Mouse (Mus musculus) hematopoietic stem cell, adult 5-6 weeks (primary cell): ENCODE results near the gene Dapk3. TPM values are rescaled to one million over a fixed set of nuclear protein-coding genes. Genes with fewer than 3 reads are reported as not detected.
"Not testable (repeated sequence)": the region's sequence is repeated elsewhere in the genome, so short reads cannot be mapped to it uniquely, and the experiment has no call there.

Source experiments
- ATAC-seq, 2 experiments: fragments of 125-278 bp in 1 of 2; replicated peaks in 1 of 2; 2 replicates each; pipeline ENCODE4 v1.8.0; 2016 to 2017; ENCODE audit warnings: inconsistent platforms in 2 of 2, mild to moderate bottlenecking in 2 of 2, moderate number of reproducible peaks in 2 of 2, low read depth in 1 of 2, moderate TSS enrichment in 1 of 2; ENCODE audit not compliant: low FRiP score in 2 of 2, poor library complexity in 2 of 2, severe bottlenecking in 2 of 2, insufficient read depth in 1 of 2, low TSS enrichment in 1 of 2
- total RNA-seq: library from RNA; stranded (forward); fragments of 172-1452, 232-1000 nt; gene quantifications from 2 replicates; pipeline ENCODE4 v1.2.3, GENCODE M21; 2017

The Dapk3 gene
- total RNA-seq, 1 experiment from 2014 or later, result 29.9 TPM

- no peak for ATAC-seq
These were observed 34.0 kb downstream of the Dapk3 start for GRCm38 (mm10) chr10:81216810-81217209.

DNA sequence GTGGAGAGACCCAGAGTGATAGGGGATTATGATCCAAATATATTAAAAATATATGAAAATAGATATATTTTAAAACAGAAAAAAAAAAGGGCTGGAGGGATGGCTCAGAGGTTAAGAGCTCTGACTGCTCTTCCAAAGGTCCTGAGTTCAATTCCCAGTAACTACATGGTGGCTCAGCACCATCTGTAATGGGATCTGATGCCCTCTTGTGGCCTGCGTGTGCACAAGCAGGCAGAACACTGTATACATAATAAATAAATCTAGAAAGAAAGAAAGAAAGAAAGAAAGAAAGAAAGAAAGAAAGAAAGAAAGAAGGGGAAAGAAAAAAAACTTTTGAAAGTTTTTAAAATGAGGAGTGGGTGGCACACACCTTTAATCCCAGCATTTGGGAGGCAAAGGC lies 34.5 kb downstream of the Dapk3 start:
- not testable (repeated sequence) for ATAC-seq

DNA sequence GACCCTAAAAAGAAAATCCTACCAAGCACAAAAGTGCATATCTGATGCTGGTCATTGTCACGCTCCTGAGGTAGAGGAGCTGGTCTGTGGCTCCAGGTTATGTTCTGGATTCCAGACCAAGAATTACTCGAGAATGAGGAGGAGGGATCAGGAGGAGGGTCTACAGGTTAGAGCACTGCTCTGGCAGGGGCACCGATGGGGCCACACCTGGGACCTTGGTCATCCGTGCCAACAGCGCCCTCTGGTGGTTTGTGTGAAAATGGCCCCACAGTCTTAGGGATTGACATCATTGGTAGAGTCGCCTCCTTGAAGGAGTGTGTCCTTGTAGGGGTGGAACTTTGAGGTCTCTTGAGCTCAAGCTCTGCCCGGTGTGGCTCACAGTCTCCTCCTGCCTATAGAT lies 35.2 kb downstream of the Dapk3 start:
- ATAC-seq, result peak; percentile 53 to 79; a peak in 3 of 4 replicates

- ATAC-seq, result peak; percentile 49 to 69
These were observed 38.7 kb downstream of the Dapk3 start for GRCm38 (mm10) chr10:81221402-81222015.

DNA sequence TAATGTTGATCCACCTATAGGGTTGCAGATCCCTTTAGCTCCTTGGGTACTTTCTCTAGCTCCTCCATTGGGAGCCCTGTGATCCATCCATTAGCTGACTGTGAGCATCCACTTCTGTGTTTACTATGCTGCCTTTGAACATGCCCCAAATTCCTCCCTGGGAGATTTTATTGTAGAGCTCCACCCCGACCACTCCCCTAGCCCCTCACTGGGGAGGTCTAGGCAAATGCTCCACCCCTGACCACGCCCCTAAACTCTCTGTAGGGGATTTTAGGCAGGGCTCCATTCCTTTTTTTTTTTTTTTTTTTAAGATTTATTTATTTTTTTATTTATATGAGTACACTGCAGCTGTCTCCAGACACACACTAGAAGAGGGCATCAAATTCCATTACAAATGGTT lies 40.9 kb downstream of the Dapk3 start:
- ATAC-seq, result not testable (repeated sequence)

GRCm38 (mm10) chr10:81229735-81230437 lies 47.1 kb downstream of the Dapk3 start:
- no peak for ATAC-seq

- no peak for ATAC-seq
These were observed 47.9 kb downstream of the Dapk3 start, which contains the start of gene Atcay for GRCm38 (mm10) chr10:81230438-81231332. Gene Atcay (minus strand): TSS chr10:81230833.

- no peak for ATAC-seq
These were observed 48.6 kb downstream of the Dapk3 start for GRCm38 (mm10) chr10:81231436-81231835.

DNA sequence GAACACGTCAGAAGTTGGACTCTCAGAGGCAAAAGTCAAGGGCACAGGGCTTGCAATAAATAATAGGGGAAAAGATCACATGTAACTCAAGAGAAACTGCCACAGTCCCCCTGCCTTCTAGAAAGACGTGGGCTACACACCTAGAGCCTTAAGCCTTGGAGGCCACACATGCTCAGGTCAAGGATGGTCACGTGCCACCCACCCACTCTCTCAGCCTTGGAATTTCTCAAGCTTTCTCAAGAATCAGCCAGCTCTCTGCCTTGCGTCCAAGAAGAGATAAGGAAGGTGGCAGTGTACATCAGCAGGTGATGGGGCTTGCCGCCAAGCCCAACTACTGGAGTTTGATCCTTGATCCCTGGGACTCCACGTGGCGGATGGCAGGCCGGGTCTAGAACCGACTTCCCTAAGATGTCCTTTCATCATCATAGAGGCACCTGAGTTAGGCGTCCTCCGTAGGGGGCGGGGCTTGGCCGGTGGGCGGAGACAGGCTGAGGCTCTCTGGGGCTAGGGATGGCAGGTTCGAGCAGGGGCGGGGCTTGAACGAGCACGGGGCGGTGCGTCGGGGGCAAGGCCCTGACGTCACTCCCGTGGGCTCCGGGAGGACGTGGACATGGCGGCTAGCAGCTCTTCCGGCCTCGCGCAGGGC lies 49.9 kb downstream of the Dapk3 start, which contains the start of gene Zfr2:
Zfr2 (plus strand) TSS at position 576 of the 646 bp plus-strand sequence.
- peak; percentile 89 to 94 for ATAC-seq

GRCm38 (mm10) chr10:81233226-81233585 lies 50.4 kb downstream of the Dapk3 start:
- 0 out of 4 replicates have a peak, but pooled peaks of 1 of the 2 experiments have one; percentile 4 for ATAC-seq

DNA sequence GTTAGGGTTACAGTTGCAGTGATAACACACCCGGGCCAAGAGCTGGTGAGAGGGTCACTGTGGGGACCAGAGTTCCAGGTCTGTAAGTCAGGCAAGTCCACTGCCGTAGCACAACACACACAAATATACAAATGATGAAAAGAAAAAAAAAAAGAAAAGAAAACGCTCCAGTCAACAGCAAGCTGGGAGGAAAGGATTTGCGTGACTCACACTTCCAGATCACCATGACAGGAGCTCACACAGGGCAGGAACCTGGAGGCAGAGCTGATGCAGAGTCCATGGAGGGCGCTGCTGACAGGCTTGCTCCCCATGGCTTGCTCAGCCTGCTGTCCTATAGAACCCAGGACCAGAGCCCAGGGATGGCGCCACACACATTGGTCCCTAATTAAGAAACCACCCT lies 51.4 kb downstream of the Dapk3 start:
- ATAC-seq, result no peak

DNA sequence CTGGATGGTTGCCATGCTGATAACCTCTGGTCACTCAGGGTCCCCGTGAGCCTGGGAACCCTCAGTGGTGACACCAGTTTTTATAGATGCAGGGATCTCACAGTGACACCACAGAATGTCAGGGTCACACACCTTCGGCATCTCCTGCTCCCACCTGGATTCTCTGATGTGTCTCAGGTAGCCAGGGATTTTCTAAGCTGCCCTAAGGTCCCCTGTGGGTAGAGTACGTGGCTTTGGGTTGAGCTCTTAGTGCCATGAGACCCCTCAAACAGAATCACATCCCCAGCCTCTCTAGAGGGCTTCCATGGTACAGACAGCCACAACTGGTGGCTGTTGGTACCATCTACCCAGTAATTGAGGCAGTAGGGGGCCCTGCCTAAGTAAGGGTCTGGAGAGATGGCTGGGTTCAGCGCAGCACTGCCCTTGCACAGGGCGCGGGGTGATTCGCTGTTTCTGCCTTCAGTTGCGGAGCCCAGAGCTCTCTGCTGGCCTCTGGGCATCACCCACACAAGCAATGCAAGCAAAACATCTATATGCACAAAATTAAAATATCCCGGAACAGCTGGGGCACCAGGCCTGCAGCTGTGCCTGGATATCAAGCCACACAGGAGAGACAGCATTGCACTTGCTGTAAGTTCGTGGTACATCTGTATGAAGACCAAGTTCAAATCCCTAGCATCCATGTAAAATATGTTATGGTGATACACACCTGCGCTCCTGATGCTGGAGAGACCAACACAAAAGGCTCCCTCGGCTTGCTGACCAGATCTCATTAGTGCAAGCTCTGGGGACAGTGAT lies 53.9 kb downstream of the Dapk3 start:
- no peak for ATAC-seq

- no peak for ATAC-seq
These were observed 55.8 kb downstream of the Dapk3 start for GRCm38 (mm10) chr10:81238618-81239017.

DNA sequence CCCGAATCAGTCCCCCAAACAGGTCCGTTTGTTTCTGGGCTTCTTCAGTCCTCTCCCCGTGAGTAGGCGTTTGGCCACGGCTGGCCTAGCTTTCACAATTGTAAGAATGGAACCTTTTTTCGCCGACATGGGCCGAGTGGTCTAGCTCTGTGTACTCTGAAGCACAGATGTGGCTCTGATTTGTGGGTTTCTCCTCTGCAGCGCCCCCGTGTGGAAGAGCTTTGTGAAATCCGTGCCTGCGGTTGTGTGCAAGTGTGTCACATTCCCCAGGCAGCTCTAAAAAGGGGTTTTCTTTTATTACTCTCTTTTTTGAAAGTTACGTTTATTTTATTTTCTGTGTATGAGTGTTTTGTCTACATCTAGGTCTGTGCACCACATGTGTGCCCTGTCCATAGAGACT lies 58.1 kb downstream of the Dapk3 start:
- no peak; a peak in 1 of 4 replicates for ATAC-seq

DNA sequence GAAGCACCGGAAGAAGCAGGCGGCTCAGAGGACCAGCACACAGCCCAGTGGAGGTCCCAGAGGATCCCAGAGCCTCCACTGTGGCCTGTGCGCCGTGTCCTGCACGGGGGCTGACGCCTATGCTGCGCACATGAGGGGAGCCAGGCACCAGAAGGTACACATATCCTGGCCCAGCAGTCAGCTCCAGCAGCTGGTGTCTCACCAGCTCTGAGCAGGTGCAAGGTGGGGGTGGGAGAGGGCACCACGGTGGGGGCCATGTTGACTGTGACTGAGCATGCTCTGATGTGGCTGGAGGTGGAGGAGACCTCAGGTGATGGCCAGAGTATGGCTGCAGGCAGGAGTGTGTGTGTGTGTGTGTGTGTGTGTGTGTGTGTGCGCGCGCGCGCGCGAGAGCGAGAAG lies 59.2 kb downstream of the Dapk3 start:
- ATAC-seq, result no peak
